Mouse (Mus musculus): ENCODE results near the gene Gm20388. TPM values are rescaled to one million over a fixed set of nuclear protein-coding genes. Genes with fewer than 3 reads are reported as not detected.
"Not testable (repeated sequence)": the region's sequence is repeated elsewhere in the genome, so short reads cannot be mapped to it uniquely, and the experiment has no call there.

The Gm20388 gene
- polyA plus RNA-seq, 1 experiment from 2014 or later, result 5.3 TPM

GRCm38 (mm10) chr8:124173688-124174087 is 4263.0 kb downstream of the Gm20388 start:
- H3K4me3 ChIP-seq (ENCODE audit: low read depth, low read length), result no peak overlapping the region
- no peak overlapping the region for H3K27ac ChIP-seq (ENCODE audit: low read depth, low read length)
- no peaks in the 10 kb centered on the region for H3K9me3 ChIP-seq (ENCODE audit: control insufficient read depth, low read length)
- no peak for ATAC-seq (replicated peaks; ENCODE audit: low FRiP score)
- DNase-seq (ENCODE audit: low spot score), result no peak
- H3K9ac ChIP-seq (ENCODE audit: low read depth, low read length), result no peak overlapping the region
- H3K36me3 ChIP-seq (ENCODE audit: control insufficient read depth, insufficient read depth, low read length), result no peaks in the 10 kb centered on the region
- H3K27me3 ChIP-seq (replicated peaks; ENCODE audit: control insufficient read depth, insufficient read depth, low read length), result no peaks in the 10 kb centered on the region
- no peak overlapping the region for H3K4me2 ChIP-seq
- H3K4me1 ChIP-seq (replicated peaks; ENCODE audit: control insufficient read depth, insufficient read depth, low read length), result no peaks in the 10 kb centered on the region
- 88% methylated on average over 4 of the region's 4 CpGs for WGBS

- H3K36me3 ChIP-seq (ENCODE audit: control insufficient read depth, insufficient read depth, low read length), result no peaks in the 10 kb centered on the region
- 82% methylated on average over 6 of the region's 6 CpGs for WGBS
- H3K27ac ChIP-seq (ENCODE audit: low read depth, low read length), result no peak overlapping the region
- H3K4me3 ChIP-seq (ENCODE audit: low read depth, low read length), result no peak overlapping the region
- no peaks in the 10 kb centered on the region for H3K9me3 ChIP-seq (ENCODE audit: control insufficient read depth, low read length)
- H3K27me3 ChIP-seq (replicated peaks; ENCODE audit: control insufficient read depth, insufficient read depth, low read length), result no peaks in the 10 kb centered on the region
- DNase-seq (ENCODE audit: low spot score) (no peak), ATAC-seq (replicated peaks; ENCODE audit: low FRiP score) (no peak)
- no peak overlapping the region for H3K4me2 ChIP-seq
- no peaks in the 10 kb centered on the region for H3K4me1 ChIP-seq (replicated peaks; ENCODE audit: control insufficient read depth, insufficient read depth, low read length)
- H3K9ac ChIP-seq (ENCODE audit: low read depth, low read length), result no peak overlapping the region
Observed at GRCm38 (mm10) chr8:124176133-124176532, 4265.5 kb downstream of the Gm20388 start.

GRCm38 (mm10) chr8:124177092-124177491 is 4266.5 kb downstream of the Gm20388 start:
- WGBS, result 68% methylated on average over 1 of the region's 1 CpGs

GRCm38 (mm10) chr8:124180681-124181445 is 4270.2 kb downstream of the Gm20388 start:
- H3K27me3 ChIP-seq (replicated peaks; ENCODE audit: control insufficient read depth, insufficient read depth, low read length), result no peaks in the 10 kb centered on the region
- H3K4me1 ChIP-seq (replicated peaks; ENCODE audit: control insufficient read depth, insufficient read depth, low read length), result no peaks in the 10 kb centered on the region
- no peak overlapping the region for H3K9ac ChIP-seq (ENCODE audit: low read depth, low read length)
- no peaks in the 10 kb centered on the region for H3K36me3 ChIP-seq (ENCODE audit: control insufficient read depth, insufficient read depth, low read length)
- 79% methylated on average over 5 of the region's 5 CpGs for WGBS
- DNase-seq (ENCODE audit: low spot score) (no peak), ATAC-seq (replicated peaks; ENCODE audit: low FRiP score) (no peak)
- H3K4me2 ChIP-seq, result no peak overlapping the region
- no peak overlapping the region for H3K27ac ChIP-seq (ENCODE audit: low read depth, low read length)
- H3K9me3 ChIP-seq (ENCODE audit: control insufficient read depth, low read length), result no peaks in the 10 kb centered on the region
- no peak overlapping the region for H3K4me3 ChIP-seq (ENCODE audit: low read depth, low read length)

More at GRCm38 (mm10) chr8:124177092-124177491, 4266.5 kb downstream of the Gm20388 start:
- not testable (repeated sequence) for H3K27ac ChIP-seq (ENCODE audit: low read depth, low read length); H3K4me1 ChIP-seq (replicated peaks; ENCODE audit: control insufficient read depth, insufficient read depth, low read length); H3K4me3 ChIP-seq (ENCODE audit: low read depth, low read length); H3K9me3 ChIP-seq (ENCODE audit: control insufficient read depth, low read length); H3K9ac ChIP-seq (ENCODE audit: low read depth, low read length); DNase-seq (ENCODE audit: low spot score); H3K36me3 ChIP-seq (ENCODE audit: control insufficient read depth, insufficient read depth, low read length); ATAC-seq (replicated peaks; ENCODE audit: low FRiP score); H3K4me2 ChIP-seq; H3K27me3 ChIP-seq (replicated peaks; ENCODE audit: control insufficient read depth, insufficient read depth, low read length)

GRCm38 (mm10) chr8:124181751-124182150 is 4271.1 kb downstream of the Gm20388 start:
- DNase-seq (ENCODE audit: low spot score) (no peak), ATAC-seq (replicated peaks; ENCODE audit: low FRiP score) (no peak)
- H3K9me3 ChIP-seq (ENCODE audit: control insufficient read depth, low read length), result no peaks in the 10 kb centered on the region
- no peak overlapping the region for H3K9ac ChIP-seq (ENCODE audit: low read depth, low read length)
- no peak overlapping the region for H3K4me3 ChIP-seq (ENCODE audit: low read depth, low read length)
- no peak overlapping the region for H3K4me2 ChIP-seq
- WGBS, result 77% methylated on average over 5 of the region's 5 CpGs
- H3K27ac ChIP-seq (ENCODE audit: low read depth, low read length), result no peak overlapping the region
- no peaks in the 10 kb centered on the region for H3K4me1 ChIP-seq (replicated peaks; ENCODE audit: control insufficient read depth, insufficient read depth, low read length)
- no peaks in the 10 kb centered on the region for H3K36me3 ChIP-seq (ENCODE audit: control insufficient read depth, insufficient read depth, low read length)
- no peaks in the 10 kb centered on the region for H3K27me3 ChIP-seq (replicated peaks; ENCODE audit: control insufficient read depth, insufficient read depth, low read length)

GRCm38 (mm10) chr8:124182224-124182623 is 4271.6 kb downstream of the Gm20388 start:
- Histone ChIP-seq H3K9ac (ENCODE audit: low read depth, low read length) (no peak overlapping the region), H3K4me1 (replicated peaks; ENCODE audit: control insufficient read depth, insufficient read depth, low read length) (no peaks in the 10 kb centered on the region), H3K27me3 (replicated peaks; ENCODE audit: control insufficient read depth, insufficient read depth, low read length) (no peaks in the 10 kb centered on the region), H3K36me3 (ENCODE audit: control insufficient read depth, insufficient read depth, low read length) (no peaks in the 10 kb centered on the region), H3K9me3 (ENCODE audit: control insufficient read depth, low read length) (no peaks in the 10 kb centered on the region), H3K27ac (ENCODE audit: low read depth, low read length) (no peak overlapping the region), H3K4me3 (ENCODE audit: low read depth, low read length) (no peak overlapping the region), H3K4me2 (no peak overlapping the region)
- no peak for DNase-seq (ENCODE audit: low spot score)
- no peak for ATAC-seq (replicated peaks; ENCODE audit: low FRiP score)
- WGBS, result 59% methylated on average over 13 of the region's 13 CpGs

GRCm38 (mm10) chr8:124184078-124184477 is 4273.4 kb downstream of the Gm20388 start:
- H3K4me3 ChIP-seq (ENCODE audit: low read depth, low read length), result no peak overlapping the region
- no peak overlapping the region for H3K4me2 ChIP-seq
- H3K36me3 ChIP-seq (ENCODE audit: control insufficient read depth, insufficient read depth, low read length), result no peaks in the 10 kb centered on the region
- no peak overlapping the region for H3K9ac ChIP-seq (ENCODE audit: low read depth, low read length)
- ATAC-seq (replicated peaks; ENCODE audit: low FRiP score), result no peak
- no peaks in the 10 kb centered on the region for H3K9me3 ChIP-seq (ENCODE audit: control insufficient read depth, low read length)
- no peaks in the 10 kb centered on the region for H3K4me1 ChIP-seq (replicated peaks; ENCODE audit: control insufficient read depth, insufficient read depth, low read length)
- H3K27ac ChIP-seq (ENCODE audit: low read depth, low read length), result no peak overlapping the region
- DNase-seq (ENCODE audit: low spot score), result no peak
- H3K27me3 ChIP-seq (replicated peaks; ENCODE audit: control insufficient read depth, insufficient read depth, low read length), result no peaks in the 10 kb centered on the region
- WGBS, result 79% methylated on average over 3 of the region's 3 CpGs

DNA sequence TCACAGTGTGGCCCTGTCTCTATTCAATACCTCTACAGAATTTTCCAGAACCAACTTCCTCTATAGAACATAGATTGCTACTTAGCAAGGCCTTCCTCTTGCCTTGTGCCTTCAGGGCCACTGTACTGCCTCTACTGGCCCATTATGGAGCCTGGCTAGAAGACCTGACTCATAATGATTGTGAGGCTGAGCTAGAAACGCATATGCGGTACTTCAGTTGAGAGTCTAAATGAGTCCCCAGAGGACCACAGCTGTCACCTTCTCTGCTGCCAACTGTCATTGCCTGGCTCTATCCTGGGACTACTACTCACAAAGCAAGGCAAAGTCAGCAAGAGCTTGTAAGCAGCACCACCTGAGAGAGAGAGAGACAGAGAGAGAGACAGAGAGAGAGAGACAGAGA is 4273.9 kb downstream of the Gm20388 start:
- Histone ChIP-seq H3K4me2 (no peak overlapping the region), H3K9me3 (ENCODE audit: control insufficient read depth, low read length) (no peaks in the 10 kb centered on the region), H3K4me3 (ENCODE audit: low read depth, low read length) (no peak overlapping the region), H3K27ac (ENCODE audit: low read depth, low read length) (no peak overlapping the region), H3K27me3 (replicated peaks; ENCODE audit: control insufficient read depth, insufficient read depth, low read length) (no peaks in the 10 kb centered on the region), H3K36me3 (ENCODE audit: control insufficient read depth, insufficient read depth, low read length) (no peaks in the 10 kb centered on the region), H3K9ac (ENCODE audit: low read depth, low read length) (no peak overlapping the region), H3K4me1 (replicated peaks; ENCODE audit: control insufficient read depth, insufficient read depth, low read length) (no peaks in the 10 kb centered on the region)
- ATAC-seq (replicated peaks; ENCODE audit: low FRiP score), result no peak
- 90% methylated on average over 2 of the region's 2 CpGs for WGBS
- DNase-seq (ENCODE audit: low spot score), result no peak

- H3K27me3 ChIP-seq (replicated peaks; ENCODE audit: control insufficient read depth, insufficient read depth, low read length), result no peaks in the 10 kb centered on the region
- DNase-seq (ENCODE audit: low spot score), result no peak
- no peak overlapping the region for H3K9ac ChIP-seq (ENCODE audit: low read depth, low read length)
- 87% methylated on average over 6 of the region's 6 CpGs for WGBS
- H3K4me2 ChIP-seq, result no peak overlapping the region
- no peak overlapping the region for H3K27ac ChIP-seq (ENCODE audit: low read depth, low read length)
- H3K36me3 ChIP-seq (ENCODE audit: control insufficient read depth, insufficient read depth, low read length), result no peaks in the 10 kb centered on the region
- H3K4me3 ChIP-seq (ENCODE audit: low read depth, low read length), result no peak overlapping the region
- no peaks in the 10 kb centered on the region for H3K4me1 ChIP-seq (replicated peaks; ENCODE audit: control insufficient read depth, insufficient read depth, low read length)
- no peak for ATAC-seq (replicated peaks; ENCODE audit: low FRiP score)
- H3K9me3 ChIP-seq (ENCODE audit: control insufficient read depth, low read length), result no peaks in the 10 kb centered on the region
Observed at GRCm38 (mm10) chr8:124185081-124185480, 4274.4 kb downstream of the Gm20388 start.
